Mouse (Mus musculus): ENCODE results near the gene Polr3k. TPM values are rescaled to one million over a fixed set of nuclear protein-coding genes. Genes with fewer than 3 reads are reported as not detected.
A peak's percentile ranks its signal among the peaks of the same experiment; 100 is the strongest.

The Polr3k gene
- polyA plus RNA-seq, 1 experiment: 7.2 TPM

GRCm38 (mm10) chr2:181864536-181864860 is 361 bp downstream of the Polr3k start:
- TF ChIP-seq CTCF (IDR thresholded peaks at IDR 0.05; ENCODE audit: control insufficient read depth, insufficient read depth, insufficient replicate concordance, low read depth, low read length) (no peak), POLR2A (IDR thresholded peaks at IDR 0.05; ENCODE audit: control insufficient read depth, low read depth, low read length) (no peak)
- H3K4me3 ChIP-seq (ENCODE audit: control insufficient read depth, low read depth, low read length): peak overlapping the region; percentile 80
- no peaks in the 10 kb centered on the region for H3K36me3 ChIP-seq (ENCODE audit: control insufficient read depth, insufficient read depth, low read length)
- H3K27ac ChIP-seq (ENCODE audit: control insufficient read depth, insufficient read depth, low read depth, low read length): peak overlapping the region; percentile 40
- no peaks in the 10 kb centered on the region for H3K27me3 ChIP-seq (ENCODE audit: control insufficient read depth, insufficient read depth, low read length)
- no peaks in the 10 kb centered on the region for H3K4me1 ChIP-seq (ENCODE audit: control insufficient read depth, insufficient read depth, low read length)

GRCm38 (mm10) chr2:181866931-181867330 is 2.8 kb downstream of the Polr3k start:
- Histone ChIP-seq H3K4me3 (ENCODE audit: control insufficient read depth, low read depth, low read length) (no peak overlapping the region), H3K4me1 (ENCODE audit: control insufficient read depth, insufficient read depth, low read length) (no peaks in the 10 kb centered on the region), H3K27ac (ENCODE audit: control insufficient read depth, insufficient read depth, low read depth, low read length) (no peak overlapping the region), H3K27me3 (ENCODE audit: control insufficient read depth, insufficient read depth, low read length) (no peaks in the 10 kb centered on the region), H3K36me3 (ENCODE audit: control insufficient read depth, insufficient read depth, low read length) (no peaks in the 10 kb centered on the region)
- TF ChIP-seq POLR2A (IDR thresholded peaks at IDR 0.05; ENCODE audit: control insufficient read depth, low read depth, low read length) (no peak), CTCF (IDR thresholded peaks at IDR 0.05; ENCODE audit: control insufficient read depth, insufficient read depth, insufficient replicate concordance, low read depth, low read length) (peak; percentile 22; the same call in 1 of the 2 replicates)

- Histone ChIP-seq H3K27ac (ENCODE audit: control insufficient read depth, insufficient read depth, low read depth, low read length) (no peak overlapping the region), H3K4me3 (ENCODE audit: control insufficient read depth, low read depth, low read length) (no peak overlapping the region), H3K36me3 (ENCODE audit: control insufficient read depth, insufficient read depth, low read length) (no peaks in the 10 kb centered on the region), H3K27me3 (ENCODE audit: control insufficient read depth, insufficient read depth, low read length) (no peaks in the 10 kb centered on the region), H3K4me1 (ENCODE audit: control insufficient read depth, insufficient read depth, low read length) (no peaks in the 10 kb centered on the region)
- no peak for TF ChIP-seq CTCF (IDR thresholded peaks at IDR 0.05; ENCODE audit: control insufficient read depth, insufficient read depth, insufficient replicate concordance, low read depth, low read length)
Observed at GRCm38 (mm10) chr2:181871039-181871438, 6.9 kb downstream of the Polr3k start.

GRCm38 (mm10) chr2:181878903-181879302 is 14.8 kb downstream of the Polr3k start:
- Histone ChIP-seq H3K36me3 (ENCODE audit: control insufficient read depth, insufficient read depth, low read length) (no peaks in the 10 kb centered on the region), H3K27me3 (ENCODE audit: control insufficient read depth, insufficient read depth, low read length) (no peaks in the 10 kb centered on the region), H3K27ac (ENCODE audit: control insufficient read depth, insufficient read depth, low read depth, low read length) (no peak overlapping the region), H3K4me3 (ENCODE audit: control insufficient read depth, low read depth, low read length) (no peak overlapping the region), H3K4me1 (ENCODE audit: control insufficient read depth, insufficient read depth, low read length) (no peaks in the 10 kb centered on the region)
- TF ChIP-seq CTCF (IDR thresholded peaks at IDR 0.05; ENCODE audit: control insufficient read depth, insufficient read depth, insufficient replicate concordance, low read depth, low read length): no peak
- no peak for TF ChIP-seq POLR2A (IDR thresholded peaks at IDR 0.05; ENCODE audit: control insufficient read depth, low read depth, low read length)

- no peak overlapping the region for H3K4me3 ChIP-seq (ENCODE audit: control insufficient read depth, low read depth, low read length)
- H3K27me3 ChIP-seq (ENCODE audit: control insufficient read depth, insufficient read depth, low read length): no peaks in the 10 kb centered on the region
- H3K27ac ChIP-seq (ENCODE audit: control insufficient read depth, insufficient read depth, low read depth, low read length): no peak overlapping the region
- TF ChIP-seq CTCF (IDR thresholded peaks at IDR 0.05; ENCODE audit: control insufficient read depth, insufficient read depth, insufficient replicate concordance, low read depth, low read length) (no peak), POLR2A (IDR thresholded peaks at IDR 0.05; ENCODE audit: control insufficient read depth, low read depth, low read length) (no peak)
- H3K4me1 ChIP-seq (ENCODE audit: control insufficient read depth, insufficient read depth, low read length): no peaks in the 10 kb centered on the region
- no peaks in the 10 kb centered on the region for H3K36me3 ChIP-seq (ENCODE audit: control insufficient read depth, insufficient read depth, low read length)
Observed at GRCm38 (mm10) chr2:181883022-181883749, 19.0 kb downstream of the Polr3k start.

GRCm38 (mm10) chr2:181917861-181918260 is 53.7 kb downstream of the Polr3k start:
- Histone ChIP-seq H3K27me3 (ENCODE audit: control insufficient read depth, insufficient read depth, low read length) (no peaks in the 10 kb centered on the region), H3K4me1 (ENCODE audit: control insufficient read depth, insufficient read depth, low read length) (no peaks in the 10 kb centered on the region), H3K4me3 (ENCODE audit: control insufficient read depth, low read depth, low read length) (no peak overlapping the region), H3K27ac (ENCODE audit: control insufficient read depth, insufficient read depth, low read depth, low read length) (no peak overlapping the region), H3K36me3 (ENCODE audit: control insufficient read depth, insufficient read depth, low read length) (no peaks in the 10 kb centered on the region)
- no peak for TF ChIP-seq CTCF (IDR thresholded peaks at IDR 0.05; ENCODE audit: control insufficient read depth, insufficient read depth, insufficient replicate concordance, low read depth, low read length)
- TF ChIP-seq POLR2A (IDR thresholded peaks at IDR 0.05; ENCODE audit: control insufficient read depth, low read depth, low read length): no peak

GRCm38 (mm10) chr2:181918501-181918900 is 54.4 kb downstream of the Polr3k start:
- no peaks in the 10 kb centered on the region for H3K27me3 ChIP-seq (ENCODE audit: control insufficient read depth, insufficient read depth, low read length)
- H3K36me3 ChIP-seq (ENCODE audit: control insufficient read depth, insufficient read depth, low read length): no peaks in the 10 kb centered on the region
- no peak overlapping the region for H3K4me3 ChIP-seq (ENCODE audit: control insufficient read depth, low read depth, low read length)
- no peak overlapping the region for H3K27ac ChIP-seq (ENCODE audit: control insufficient read depth, insufficient read depth, low read depth, low read length)
- TF ChIP-seq POLR2A (IDR thresholded peaks at IDR 0.05; ENCODE audit: control insufficient read depth, low read depth, low read length): no peak
- no peak for TF ChIP-seq CTCF (IDR thresholded peaks at IDR 0.05; ENCODE audit: control insufficient read depth, insufficient read depth, insufficient replicate concordance, low read depth, low read length)
- H3K4me1 ChIP-seq (ENCODE audit: control insufficient read depth, insufficient read depth, low read length): no peaks in the 10 kb centered on the region

Other genes starting within 250 kb of the Polr3k start
- gene Gm29797, start 207.3 kb upstream of the Polr3k start, polyA plus RNA-seq (2012; rRNA removed): 0.16 TPM in 1 of 2 replicates, not detected in the other
- gene Sox18, start 192.7 kb upstream of the Polr3k start, polyA plus RNA-seq (2012; rRNA removed): 5.0 and 5.5 TPM in 2 replicates
- 577 and 632 TPM in 2 replicates for gene Tcea2, start 184.0 kb upstream of the Polr3k start, polyA plus RNA-seq (2012; rRNA removed)
- 25.7 and 28.2 TPM in 2 replicates for gene Rgs19, start 170.4 kb upstream of the Polr3k start, polyA plus RNA-seq (2012; rRNA removed)
- 409 and 417 TPM in 2 replicates for gene Lkaaear1, start 165.9 kb upstream of the Polr3k start, polyA plus RNA-seq (2012; rRNA removed)
- gene Oprl1, start 149.3 kb upstream of the Polr3k start, polyA plus RNA-seq (2012; rRNA removed): 5.4 and 5.9 TPM in 2 replicates
- gene Myt1, start 101.0 kb upstream of the Polr3k start, polyA plus RNA-seq (2012; rRNA removed): 2.9 and 5.3 TPM in 2 replicates
- gene Pcmtd2, start 26.5 kb upstream of the Polr3k start, polyA plus RNA-seq (2012; rRNA removed): 24.7 and 25.5 TPM in 2 replicates
- gene Gm14496, start 126.8 kb downstream of the Polr3k start, polyA plus RNA-seq (2012; rRNA removed): not detected in 2 replicates

Data from testis, adult 2 months (tissue).